Mouse (Mus musculus): Measurements from ENCODE around the gene Sde2.
"Not testable (repeated sequence)": the region's sequence is repeated elsewhere in the genome, so short reads cannot be mapped to it uniquely, and the experiment has no call there.

Gene Sde2

GRCm38 (mm10) chr1:180835273-180836015, 15.5 kb upstream of the Sde2 start:
- peak; percentile 91 for DNase-seq

DNA sequence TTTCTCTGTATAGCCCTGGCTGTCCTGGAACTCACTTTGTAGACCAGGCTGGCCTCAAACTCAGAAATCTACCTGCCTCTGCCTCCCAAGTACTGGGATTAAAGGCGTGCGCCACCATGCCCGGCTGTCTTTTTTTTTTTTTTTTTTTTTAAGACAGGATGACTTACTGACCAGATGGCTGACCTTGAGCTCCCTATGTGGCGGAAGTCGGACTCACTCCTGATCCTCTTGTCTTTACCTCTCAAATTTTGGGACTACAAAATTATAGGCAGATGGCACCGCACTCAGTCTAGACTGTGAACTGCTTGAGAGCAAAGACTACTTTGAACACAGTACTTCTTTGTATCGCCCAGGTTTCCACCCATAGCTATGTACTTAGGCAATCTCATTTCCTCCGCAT, 14.5 kb upstream of the Sde2 start:
- DNase-seq = not testable (repeated sequence)

GRCm38 (mm10) chr1:180837186-180837585, 13.7 kb upstream of the Sde2 start:
- no peak for DNase-seq

- DNase-seq = no peak
Observed at GRCm38 (mm10) chr1:180838014-180838413, 12.9 kb upstream of the Sde2 start.

GRCm38 (mm10) chr1:180839201-180839910, 11.6 kb upstream of the Sde2 start:
- no peak for DNase-seq

GRCm38 (mm10) chr1:180841561-180842300, 9.2 kb upstream of the Sde2 start:
- DNase-seq = no peak

- DNase-seq = peak; percentile 99
Observed at GRCm38 (mm10) chr1:180848114-180848510, 2.8 kb upstream of the Sde2 start.

GRCm38 (mm10) chr1:180848511-180849241, 2.3 kb upstream of the Sde2 start:
- peak; percentile 99 for DNase-seq

DNA sequence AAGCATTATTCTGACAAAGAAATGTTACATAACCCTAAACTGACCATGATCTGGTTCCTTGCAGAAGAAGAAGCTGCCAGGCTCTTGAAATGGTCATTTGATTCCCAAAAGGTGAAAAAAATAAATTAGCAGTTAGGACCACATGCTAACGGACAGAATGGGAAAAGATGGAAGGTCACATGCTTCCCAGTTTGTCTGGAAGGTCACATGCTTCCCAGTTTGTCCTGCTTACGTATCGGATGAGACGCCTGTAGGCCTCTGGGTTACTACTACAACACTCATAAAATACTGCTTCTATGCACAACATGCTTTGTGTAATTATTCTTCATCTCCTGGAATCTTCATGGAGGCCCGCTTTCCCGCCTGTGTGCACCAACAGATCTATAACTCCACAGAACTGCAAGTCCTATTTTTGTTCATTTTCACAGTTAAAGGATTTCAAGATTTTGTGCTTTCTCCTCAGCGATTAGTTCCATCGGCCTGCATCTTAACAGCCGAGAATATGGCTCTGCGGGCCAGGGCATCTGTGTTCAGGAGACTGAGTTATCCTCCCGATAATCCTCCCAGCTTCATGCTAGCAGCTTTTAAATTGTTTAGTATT, 1.1 kb upstream of the Sde2 start:
- peak; percentile 92 for DNase-seq

DNA sequence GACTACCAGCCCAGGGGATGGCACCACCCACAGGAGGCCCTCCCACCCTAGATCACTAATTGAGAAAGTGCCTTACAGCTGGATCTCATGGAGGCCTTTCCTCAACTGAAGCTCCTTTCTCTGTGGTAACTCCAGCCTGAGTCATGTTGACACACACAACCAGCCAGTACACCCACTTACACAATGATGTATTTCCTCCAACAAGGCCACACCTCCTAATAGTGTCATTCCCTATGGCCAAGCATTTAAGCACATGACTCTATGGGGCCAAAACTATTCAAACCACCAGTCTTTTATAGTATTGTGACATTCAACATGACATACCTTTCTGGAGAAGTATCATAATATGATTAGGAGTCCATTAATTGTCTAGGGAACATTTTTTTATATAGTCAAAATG, 7.8 kb downstream of the Sde2 start:
- DNase-seq = no peak

DNA sequence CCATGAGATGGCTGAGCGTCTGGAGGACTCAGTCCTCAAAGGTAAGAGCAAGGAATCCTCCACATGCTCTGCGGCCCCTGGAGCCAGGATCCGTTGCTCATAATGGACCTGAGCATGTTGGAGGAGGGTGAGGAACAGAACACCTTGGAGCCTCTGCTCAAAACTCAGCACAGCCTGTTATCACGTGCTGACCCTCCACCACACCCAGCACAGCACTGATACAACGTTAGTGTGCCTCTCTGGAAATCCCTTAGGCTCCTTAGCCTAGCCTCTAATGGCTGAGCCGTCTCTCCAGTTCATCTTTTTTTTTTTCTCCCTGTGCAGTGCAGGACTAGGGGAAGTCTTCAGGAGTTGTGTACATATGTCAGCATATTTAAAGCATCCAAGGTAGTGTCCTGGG, 9.1 kb downstream of the Sde2 start:
- no peak for DNase-seq

DNA sequence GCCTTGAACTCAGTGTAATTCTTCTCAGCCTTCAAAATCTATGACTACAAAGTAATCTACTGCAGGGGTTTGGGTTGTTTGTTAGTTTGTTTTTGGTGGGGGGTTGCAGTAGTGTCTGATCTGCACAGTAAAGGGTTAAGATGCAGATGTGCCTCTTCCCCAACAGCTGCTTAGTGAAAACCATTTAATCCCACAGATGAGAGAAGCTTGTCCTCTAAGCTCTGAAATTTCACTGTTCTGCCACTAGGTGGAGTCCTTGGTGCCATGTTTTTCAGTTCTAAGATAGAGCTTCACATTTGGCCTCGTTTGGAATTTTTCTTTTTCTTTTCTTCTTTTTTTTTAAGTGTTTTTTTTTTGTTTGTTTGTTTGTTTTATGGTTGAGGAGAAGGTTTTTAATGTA, 12.7 kb downstream of the Sde2 start:
- no peak for DNase-seq

DNA sequence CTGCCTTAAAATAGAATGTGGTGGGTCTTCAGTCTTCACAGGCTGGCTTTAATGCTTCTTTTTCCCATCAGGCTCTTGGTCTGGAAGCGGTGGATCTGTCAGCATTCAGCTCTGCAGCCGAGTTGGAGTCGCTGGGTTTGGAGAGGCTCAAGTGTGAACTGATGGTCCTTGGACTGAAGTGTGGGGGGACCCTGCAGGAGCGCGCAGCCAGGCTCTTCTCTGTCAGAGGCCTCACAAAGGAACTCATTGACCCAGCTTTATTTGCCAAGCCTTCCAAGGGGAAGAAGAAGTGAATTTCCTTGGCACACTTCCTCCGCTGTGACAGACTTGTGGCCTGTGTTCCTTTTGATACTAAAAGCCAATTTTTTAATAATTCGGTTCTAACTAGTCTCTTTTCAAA, 15.1 kb downstream of the Sde2 start:
- no peak for DNase-seq

DNA sequence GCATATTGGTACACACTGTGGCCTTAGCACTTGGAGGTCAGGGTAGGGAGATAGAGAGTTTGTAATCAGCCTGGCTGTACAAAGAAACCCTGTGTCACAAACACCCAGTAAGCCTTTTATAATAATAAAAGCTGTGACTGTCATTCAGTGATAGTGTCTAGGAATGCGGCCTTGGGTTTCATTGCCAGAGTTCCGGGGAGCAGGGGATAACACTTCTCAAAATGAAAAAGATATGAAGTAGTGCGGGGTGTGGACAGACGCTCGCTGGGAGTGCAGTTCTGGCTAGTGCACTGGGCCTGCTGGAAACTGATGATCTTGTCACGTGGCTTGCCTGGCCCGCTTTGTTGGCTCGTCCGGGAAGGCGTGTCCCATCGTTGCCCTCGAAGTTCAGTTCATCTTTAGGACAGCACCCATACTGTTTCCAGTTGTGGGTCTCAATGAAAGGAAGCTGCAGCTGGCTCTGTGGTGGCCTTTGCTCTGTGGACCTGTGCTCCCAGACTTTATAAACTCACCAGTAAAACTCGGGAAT, 19.3 kb downstream of the Sde2 start:
- DNase-seq = peak; percentile 93

DNA sequence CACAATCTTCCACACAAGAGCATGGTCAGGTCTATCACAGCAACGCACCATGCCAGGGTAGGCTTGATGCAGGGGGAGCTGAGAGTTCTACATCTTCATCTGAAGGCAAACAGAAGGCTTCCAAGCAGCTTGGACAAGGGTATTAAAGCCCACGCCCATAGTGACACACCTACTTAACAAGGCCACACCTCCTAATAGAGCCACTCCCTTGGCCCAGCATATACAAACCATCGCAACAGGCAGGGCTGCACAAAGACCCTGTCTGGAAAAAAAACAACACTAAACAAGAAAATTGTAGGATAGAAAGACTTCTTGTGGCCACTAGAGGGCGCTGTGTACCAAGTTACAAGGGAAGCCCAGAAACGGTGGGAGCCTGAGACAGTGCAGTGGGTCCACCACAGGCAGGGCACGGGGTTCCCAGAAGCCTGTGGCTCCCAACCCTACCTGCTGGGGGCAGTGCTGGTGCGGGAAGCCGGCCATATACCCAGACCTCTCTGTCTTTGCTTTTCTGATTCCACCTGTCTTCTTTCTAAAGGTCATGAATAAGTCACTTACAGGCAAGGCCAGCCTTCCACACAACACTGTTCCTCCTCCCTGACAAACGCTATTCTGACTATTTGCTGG, 23.0 kb downstream of the Sde2 start:
- DNase-seq = no peak

DNA sequence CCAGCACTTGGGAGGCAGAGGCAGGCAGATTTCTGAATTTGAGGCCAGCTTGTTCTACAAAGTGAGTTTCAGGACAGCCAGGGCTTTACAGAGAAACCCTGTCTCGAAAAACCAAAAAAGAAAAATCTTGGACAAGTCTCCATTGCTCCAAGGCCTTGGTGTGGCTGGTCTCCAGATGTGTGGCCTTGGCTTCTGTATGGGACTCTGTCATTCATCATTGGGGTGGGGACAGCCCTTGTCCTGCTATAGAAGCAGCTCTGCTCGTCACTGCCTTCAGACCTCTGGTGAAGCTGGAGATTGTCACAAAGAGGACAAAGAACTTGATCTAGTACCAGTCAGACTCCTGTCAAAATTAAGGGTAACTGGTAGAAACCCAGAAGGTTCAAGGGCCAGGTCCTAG, 23.7 kb downstream of the Sde2 start:
- no peak for DNase-seq

GRCm38 (mm10) chr1:180875126-180875525, 24.2 kb downstream of the Sde2 start:
- DNase-seq = no peak

- DNase-seq = no peak
Observed at GRCm38 (mm10) chr1:180877466-180877865, 26.5 kb downstream of the Sde2 start.

DNA sequence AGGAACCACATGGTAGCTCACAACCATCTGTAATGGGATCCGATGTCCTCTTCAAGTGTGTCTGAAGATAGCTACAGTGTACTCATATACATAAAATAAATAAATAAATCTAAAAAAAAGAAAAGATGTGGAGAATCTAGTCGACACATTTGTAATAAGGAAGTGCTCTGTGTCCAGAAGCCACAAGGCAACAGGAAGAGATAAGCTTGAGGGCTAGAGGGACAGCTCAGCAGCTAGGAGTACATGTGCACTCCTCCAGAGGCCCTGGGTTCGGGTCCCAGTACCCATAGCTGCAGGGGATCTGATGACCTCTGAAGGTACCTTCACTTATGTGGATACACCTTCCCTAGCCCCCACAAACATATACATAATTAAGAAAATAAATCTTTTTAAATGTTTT, 30.8 kb downstream of the Sde2 start:
- no peak for DNase-seq

DNA sequence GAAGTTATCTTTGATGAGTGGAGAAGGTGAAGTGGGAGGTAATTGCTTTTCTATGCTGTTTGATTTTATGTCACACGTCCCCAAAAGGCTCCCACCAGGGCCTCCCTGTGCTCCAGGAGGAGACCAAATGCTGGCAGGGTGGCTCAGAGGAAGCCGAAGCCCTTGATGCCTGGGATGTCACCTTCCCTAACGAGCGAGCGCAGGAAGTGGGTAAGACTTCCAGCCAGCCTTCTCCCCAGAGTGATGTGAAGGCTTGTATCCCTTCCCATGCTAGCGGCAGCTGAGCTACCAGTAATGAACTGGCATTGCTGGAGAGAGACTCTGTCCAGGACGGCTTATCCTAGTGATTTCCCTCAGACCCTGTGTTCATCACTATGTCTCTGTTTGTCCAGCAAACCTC, 32.8 kb downstream of the Sde2 start:
- no peak for DNase-seq

GRCm38 (mm10) chr1:180884484-180884883, 33.6 kb downstream of the Sde2 start:
- DNase-seq = no peak

GRCm38 (mm10) chr1:180888556-180889042, 37.7 kb downstream of the Sde2 start:
- peak; percentile 99 for DNase-seq
